Mouse (Mus musculus): ENCODE results near the gene Pdlim4.

Gene Pdlim4

DNA sequence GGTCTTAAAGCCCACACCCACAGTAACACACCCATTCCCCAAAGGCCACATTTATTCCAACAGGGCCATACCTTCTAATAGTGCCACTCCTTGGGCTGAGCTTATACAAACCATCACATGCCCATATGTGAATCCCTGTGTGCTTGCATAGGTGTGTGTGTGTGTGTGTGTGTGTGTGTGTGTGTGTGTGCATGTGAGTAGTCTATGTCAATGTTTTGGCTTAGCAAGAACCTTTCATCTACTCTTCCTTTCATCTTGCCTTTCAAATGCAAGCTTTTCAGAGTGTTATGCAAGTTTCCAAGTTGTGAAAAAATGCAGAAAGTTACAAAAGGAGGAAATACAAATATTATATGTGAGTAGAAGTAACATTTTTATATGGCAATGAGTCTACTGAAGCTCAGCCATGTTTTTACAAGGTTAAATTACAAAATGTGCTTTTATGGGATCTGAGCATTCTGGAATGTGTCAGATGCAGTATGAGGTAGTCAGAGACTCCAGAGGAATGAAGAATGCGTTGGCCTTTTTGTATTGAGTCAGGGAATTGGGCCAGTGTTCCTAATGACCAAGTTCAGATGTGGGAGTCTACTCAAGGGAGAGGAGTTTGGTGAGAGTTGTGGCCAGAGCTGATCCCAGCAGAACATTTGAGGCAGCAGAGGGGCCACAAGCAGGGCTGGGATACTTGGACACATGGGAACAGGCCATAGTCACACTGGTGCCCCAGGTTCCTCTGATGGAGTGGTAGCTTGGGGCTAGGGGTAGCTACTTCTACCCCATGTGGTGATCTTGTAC lies 21.5 kb upstream of the Pdlim4 start:
- peak; percentile 91 for DNase-seq

DNA sequence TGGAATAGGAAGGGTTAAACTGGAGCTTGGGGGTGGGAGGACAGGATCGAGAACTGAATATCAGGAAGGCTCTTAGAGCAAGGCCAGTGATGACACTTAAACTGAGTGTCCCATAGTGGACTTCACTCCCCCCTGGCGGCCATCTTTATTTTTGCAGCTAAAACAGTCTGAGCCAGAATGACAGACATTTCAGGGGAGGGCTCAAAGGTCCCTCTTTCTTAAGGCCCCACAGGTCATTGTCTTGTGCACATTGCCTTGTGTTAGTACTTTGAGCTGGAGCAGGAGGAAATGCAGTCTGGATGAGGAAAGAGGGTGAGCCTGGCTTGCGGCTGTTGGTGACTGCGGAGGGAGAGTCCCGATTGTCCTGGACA lies 20.1 kb upstream of the Pdlim4 start:
- peak; percentile 95 for DNase-seq

DNA sequence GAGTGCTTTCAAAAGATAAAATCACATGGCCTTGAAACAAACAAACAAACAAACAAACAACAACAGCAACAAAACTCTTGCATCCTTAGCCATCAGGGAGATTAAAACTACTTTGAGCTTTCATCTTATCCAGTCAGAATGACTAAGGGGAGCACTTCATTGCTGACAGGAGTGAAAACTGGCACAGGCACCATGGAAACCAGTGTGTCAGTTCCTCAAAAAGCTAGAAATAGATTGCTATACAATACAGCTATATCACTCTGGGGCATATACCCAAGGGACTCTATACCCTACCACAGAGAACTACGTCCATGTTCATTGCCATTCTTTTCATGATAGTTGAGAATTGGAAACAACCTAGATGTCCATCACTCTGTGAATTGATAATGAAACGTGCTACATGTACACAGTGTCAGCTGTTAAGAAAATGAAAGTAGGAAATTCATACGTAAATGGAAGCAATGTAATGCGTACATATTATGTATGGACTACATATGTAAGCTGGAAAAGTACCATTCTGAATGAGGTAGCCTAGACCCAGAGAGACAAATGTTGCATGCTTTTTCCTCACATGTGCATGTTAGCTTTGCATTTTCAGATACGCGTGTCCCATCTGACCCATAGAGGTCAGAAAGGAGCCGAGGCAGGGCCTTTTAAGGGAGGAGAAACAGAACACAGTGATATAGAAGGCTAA lies 19.6 kb upstream of the Pdlim4 start:
- peak; percentile 55 for DNase-seq

DNA sequence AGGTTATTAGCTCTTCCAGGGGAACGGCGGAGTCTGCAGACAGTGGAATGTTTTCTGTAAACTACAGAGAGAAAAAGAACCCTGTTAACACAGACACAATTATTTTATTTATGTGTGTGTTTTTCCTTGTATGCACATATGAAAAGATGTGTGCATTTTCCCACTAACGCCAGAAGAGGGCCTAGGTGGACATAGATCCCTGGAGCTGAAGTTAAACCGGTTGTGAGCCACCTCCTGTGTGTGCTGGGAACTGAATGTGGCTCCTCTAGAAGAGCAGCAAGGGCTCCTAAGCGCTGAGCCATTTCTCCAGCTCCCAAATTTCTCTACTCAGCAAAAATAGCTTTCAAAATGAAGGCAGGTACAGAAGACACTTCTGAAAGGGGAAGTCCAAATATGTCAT lies 17.0 kb upstream of the Pdlim4 start:
- peak; percentile 30 for DNase-seq

DNA sequence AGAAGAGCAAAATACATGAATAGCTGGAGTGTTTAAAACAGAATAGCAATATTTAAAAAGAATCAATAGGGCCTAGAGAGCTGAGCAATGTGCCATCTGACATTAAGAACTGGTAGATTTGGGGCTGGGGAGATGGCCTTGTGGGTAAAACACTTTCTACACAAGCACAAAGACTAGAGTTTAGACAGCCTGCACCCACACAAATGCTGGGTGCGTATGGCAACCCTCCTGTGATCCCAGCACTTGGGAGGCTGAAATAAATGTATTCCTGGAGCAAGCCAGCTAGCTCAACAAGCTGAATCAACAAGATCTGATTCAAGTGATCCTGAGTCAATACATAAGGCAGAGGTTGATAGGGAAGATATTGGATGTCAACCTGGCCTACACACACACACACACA lies 16.2 kb upstream of the Pdlim4 start:
- peak; percentile 27 for DNase-seq

DNA sequence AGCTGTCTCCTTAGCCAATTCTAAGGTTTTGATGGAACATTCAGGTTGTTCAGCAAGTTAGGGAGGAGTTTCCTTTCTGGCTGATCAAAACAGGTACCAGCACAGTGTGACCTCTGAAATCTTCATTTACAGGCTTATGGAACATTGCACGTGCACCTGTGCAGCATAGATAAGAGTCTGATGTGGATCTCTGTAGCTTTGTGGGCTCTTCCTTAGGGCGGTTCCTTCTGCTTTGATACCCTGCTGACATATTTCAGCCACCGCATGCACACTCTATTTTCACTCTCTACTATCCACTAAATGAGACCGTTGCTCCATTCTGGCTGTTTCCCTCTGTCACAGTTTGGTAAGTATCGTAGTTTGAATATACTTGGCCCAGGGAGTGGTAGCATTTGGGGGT lies 13.9 kb upstream of the Pdlim4 start:
- peak; percentile 85 for DNase-seq

DNA sequence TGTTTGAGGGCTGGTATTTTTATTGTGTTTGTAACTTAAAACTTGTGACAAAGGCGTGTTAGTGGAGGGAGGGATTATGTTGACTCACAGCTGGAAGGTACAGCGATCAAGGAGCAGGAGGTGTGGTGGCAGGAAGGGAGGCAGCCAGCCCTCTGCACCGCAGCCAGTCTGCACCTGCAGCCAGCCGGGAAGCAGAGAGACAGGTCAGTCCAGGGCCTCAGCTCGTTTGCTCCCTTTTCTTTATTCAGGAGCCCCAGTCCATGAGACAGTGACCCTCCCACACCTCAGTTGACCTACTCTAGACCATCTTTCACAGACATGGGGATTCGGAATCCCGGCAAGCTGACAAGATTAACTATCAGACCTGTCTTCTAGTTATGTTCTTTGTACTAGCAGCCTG lies 11.6 kb upstream of the Pdlim4 start:
- DNase-seq = peak; percentile 60

DNA sequence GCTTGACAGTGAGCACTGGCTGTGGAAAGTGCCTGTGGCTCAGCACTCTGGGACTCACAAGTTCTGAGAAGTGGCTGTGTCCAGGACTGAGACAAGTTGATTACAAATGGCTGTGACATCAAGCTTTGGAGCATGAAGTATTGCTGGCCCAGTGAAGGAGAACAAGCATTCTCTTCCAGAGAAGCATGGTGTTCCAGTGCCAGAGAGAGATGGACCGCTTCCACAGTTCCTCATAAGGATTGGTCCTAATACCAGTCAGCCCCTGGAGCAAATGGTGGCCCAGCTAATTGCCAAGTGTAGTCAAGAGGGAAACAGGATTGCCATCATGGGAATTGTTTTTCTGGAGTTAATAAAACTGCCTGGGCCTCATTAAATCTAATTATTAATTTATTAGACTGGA lies 7.3 kb upstream of the Pdlim4 start:
- peak; percentile 90 for DNase-seq

DNA sequence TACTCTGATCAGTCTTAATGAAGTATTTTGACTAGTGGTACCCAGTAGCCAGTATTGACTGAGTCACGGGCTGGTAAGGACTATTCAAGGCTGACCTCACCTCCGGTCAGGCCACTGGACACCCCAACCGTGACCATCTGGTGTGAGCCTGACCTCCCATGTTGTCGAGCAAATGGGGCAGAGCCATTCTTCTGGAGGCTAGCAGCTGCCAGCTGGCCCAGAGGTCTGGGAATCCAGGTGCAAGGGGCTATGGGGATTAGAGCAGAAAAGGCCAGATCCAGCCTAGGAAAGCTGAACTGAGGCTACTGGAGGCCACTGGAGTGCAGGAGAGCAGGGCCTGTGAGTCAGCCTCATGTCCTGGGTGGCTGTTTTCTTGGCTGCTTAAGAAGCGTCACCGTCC lies 6.5 kb upstream of the Pdlim4 start:
- DNase-seq = peak; percentile 88

DNA sequence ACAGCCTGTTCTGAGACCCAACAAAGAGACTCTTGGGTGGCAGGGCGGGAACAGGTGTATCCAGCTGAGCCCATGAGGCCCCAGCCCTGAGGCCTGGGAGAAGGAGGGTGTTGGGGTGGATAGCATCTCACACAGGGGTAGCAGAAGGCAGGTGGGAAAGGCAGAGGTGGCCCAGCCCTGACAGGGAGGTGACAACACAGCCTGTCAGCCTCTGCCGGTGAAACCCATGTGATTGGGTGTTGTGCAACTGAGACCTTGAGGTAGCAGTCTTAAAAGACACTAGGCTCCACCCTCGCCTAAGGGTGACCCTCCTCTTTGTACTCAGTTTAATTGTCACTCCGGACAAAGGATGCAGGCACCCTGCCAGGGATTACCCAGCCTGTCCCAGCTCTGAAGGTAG lies 4.5 kb upstream of the Pdlim4 start:
- DNase-seq = peak; percentile 91

DNA sequence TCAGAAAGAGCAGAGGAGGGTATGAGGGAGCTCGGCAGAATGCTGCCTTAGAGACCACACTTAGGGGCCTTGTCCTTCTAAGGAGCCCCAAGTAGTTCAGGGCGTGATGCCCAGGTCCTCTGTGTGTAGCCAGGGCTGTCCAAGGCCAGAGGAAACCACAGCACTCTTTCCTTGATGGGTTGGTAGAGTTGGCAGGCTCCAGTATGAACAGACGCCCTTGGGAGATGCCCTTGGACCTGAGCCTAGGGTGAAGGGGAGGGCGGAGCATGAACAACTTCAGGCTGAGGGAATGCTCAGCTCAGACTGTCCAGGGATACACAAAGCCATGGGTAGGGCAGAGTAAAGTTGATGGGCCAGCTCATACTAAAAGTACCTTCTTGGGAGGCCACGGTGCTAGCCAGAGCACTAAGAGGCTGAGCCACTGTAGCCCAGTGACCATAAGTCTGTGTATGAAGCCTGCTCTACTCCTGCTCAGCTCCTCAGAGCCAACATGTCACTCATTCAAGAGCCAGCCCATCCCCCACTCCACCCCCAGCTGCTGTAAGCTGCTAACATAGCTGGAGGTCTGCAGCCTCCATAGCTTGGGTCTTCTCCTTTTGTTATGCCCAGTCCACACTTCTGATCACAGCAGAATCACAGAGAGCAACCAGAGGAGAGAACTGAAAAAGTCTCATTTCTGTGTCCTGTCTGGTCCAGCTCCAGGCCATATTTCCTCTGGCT lies 3.1 kb upstream of the Pdlim4 start:
- peak; percentile 97 for DNase-seq

DNA sequence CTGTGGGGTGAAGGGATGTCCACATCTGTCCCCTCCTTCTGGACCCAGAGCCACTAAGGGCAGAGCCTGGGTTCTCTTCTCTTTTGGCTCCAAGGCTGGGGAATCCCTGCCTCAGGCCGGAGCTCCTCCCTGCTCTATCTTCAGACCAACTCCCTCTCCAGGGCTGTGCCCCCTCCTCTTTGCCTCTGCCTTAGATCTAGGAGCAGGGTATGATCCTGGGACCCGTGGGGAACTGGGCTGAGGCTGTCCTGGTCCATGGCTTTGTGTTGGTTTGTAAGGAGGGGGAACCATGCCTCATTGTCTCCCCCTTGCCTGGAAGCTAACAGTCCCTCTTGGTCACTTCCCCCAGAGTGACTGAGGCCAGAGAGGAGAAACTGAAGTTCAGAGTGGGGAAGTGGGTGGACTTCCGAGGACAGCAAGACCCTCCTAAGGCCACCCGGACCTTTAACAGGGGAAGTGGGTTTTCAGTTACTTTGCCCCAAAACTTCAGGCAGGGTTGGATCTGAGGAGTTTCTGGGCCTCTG lies 756 bp downstream of the Pdlim4 start:
- DNase-seq = peak; percentile 90

DNA sequence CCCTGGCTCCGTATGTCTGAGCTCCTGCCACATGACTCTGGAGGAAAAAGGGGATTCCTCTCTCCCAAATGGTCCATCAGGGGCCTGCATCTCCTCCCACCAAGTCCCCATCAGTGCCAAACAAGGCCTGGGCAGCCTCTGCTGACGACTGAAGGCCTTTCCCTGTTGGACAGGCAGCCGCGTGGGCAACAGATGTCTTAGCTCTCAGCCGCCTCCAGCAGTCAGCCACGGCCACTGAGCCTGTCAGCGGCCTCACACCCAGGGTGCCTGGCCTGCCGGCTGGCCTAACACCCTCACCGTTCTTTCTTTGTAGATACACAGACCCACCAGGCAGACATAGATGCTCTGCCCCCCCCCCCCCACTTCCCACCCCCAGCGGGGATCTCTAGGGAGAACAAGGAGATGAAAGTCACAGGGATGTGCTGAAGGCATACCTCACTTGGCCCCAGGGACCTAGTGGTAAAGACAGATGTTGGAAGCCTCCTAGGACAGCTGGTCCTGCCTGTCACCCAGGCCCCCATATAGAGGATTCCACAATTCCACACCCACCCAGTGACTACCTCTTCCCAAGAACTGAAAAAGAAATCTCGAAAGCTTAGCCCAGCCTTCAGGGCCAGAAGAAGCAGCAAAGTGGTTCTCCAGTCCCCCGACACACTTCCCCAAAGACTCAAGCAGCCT lies 1.4 kb downstream of the Pdlim4 start:
- peak; percentile 96 for DNase-seq

DNA sequence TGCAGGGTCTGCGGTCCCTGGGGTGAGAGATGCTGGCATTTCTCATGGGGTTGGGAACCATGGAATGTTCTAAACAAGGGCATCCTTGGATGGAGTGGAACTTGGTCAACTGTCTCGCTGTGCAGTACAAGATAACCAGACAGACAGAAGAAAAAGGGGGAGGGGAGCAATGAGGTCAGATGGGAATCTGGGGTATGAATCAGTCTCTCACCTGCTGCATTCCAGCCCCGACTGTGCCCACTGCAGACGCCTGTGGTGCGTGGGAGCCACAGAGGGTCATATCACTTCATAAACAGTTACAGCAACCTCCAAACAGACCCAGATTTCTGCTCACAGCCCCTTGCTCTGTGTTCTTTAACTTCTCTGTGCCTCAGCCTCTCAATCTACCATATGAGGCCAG lies 2.4 kb downstream of the Pdlim4 start:
- DNase-seq = no peak

DNA sequence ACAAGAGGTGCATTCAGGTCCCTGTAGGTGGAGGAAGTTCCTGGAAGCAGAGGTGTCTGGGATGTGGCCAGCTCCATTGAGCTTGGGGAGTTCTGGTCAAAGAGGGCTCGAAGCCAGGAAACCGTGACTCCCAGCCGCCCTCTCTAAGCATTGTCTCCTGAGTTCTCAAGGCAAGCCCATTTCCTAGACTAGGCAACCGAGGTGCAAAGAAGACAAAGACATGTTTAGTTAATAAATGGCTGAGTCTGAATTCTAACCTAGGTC lies 3.0 kb downstream of the Pdlim4 start:
- no peak for DNase-seq

DNA sequence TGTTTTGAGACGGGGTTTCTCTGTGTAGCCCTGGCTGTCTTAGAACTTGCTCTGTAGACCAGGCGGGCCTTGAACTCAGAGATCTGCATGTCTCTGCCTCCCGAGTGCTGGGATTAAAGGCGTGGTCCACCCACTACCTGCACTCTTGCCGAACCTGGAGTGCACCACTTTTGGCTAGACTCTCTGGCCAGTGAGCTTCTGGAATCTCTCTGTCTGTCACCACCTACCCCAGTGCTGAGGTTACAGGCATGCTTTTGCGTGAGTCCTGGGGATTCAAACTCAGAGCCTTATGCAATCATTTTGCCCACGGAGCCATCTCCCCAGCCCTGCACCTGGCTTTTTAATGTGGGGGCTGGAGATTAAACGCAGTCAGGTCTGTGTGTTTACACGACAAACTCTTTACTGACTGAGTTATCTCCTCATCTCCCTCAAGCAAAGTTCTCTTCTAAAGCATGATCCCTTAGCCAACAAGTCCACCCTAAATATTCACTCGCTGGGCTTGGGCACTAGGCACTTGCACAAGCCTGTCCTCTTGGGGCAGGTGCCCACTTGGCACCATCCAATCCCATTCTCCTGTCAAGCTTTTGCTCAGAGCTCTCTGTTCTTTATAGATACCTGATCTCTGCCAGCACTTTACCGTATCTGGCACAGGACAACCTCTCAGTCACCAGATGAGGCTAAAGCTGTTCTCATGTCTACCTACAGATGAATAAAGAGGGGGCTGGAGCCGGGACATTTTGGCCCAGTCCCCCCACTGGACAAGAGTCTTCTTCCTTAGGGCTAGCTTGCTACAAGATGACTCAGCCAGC lies 3.5 kb downstream of the Pdlim4 start:
- DNase-seq = peak; percentile 94

DNA sequence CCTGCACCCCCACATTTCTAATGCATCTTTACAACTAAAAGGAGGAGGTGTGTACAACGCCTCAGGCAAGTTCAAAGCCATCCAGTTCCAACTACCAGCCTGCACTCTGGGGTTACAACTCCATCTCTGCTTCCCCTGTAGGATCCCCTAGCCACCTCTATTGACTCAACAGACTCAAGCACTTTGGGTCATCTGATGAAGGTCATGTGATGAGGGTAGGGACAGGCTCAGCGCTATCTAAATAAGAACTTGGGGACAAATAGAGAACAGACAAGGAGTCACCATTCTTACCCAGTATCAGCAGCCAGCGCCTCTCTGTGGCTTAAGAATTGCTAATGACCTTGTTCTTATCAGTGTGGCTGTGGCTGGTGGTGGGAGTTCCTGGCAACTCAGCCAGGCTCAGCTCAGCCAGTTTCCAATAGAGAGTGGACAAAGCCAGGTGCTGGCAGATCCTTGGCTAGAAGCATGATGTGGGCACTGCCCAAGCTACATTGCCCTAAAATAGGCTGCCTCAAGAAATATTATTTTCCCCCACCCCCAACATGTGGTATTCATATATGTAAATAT lies 4.3 kb downstream of the Pdlim4 start:
- peak; percentile 98 for DNase-seq

DNA sequence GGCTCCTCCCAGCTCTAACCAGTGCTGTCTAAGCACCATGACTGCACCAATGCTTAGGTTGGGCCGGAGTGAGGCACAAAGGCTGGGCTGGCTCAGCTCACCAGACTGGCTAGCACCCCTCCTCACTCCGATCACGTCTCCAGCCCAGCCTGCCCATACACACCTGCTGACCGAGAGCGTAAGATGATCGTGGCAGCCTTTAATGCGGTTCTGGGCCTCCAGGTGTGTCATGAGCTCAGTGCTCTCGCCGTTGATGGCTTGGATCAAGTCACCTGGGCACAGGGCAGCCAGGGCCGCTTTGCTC lies 5.4 kb downstream of the Pdlim4 start:
- DNase-seq = no peak

DNA sequence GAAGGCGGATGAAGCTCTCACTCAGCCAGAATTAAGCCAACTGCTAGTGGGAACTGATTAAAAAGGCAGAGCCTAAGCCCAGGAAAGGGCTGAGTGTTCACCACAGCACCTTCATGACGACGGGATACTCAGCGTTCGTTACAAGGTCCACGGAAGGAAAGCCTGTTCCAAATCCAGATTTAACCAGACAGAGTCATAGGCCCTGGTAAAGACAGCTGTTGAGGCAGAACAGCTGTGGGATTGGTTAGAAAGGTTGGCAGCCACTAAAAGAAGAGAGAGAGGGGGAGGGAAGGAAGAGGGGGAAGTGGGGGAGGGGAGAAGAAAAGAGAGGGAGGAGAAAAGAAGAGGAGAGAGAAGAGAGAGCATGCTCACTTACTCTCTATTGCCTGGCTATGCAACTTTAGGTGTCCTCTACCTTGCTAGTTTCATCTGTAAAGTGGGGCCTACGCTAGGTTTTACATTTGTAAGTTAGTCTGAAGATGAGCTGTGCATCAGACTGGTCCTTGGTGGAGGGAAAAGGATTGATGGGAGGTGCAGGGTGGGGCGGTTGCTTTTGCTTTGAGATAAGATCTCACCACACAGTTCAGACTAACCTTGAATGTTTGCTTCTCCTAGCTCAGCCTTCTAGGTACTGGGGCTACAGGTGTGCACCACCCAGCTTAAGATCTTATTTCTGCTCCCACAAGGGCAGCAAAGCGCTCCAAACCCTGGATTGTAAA lies 5.9 kb downstream of the Pdlim4 start:
- DNase-seq = no peak

DNA sequence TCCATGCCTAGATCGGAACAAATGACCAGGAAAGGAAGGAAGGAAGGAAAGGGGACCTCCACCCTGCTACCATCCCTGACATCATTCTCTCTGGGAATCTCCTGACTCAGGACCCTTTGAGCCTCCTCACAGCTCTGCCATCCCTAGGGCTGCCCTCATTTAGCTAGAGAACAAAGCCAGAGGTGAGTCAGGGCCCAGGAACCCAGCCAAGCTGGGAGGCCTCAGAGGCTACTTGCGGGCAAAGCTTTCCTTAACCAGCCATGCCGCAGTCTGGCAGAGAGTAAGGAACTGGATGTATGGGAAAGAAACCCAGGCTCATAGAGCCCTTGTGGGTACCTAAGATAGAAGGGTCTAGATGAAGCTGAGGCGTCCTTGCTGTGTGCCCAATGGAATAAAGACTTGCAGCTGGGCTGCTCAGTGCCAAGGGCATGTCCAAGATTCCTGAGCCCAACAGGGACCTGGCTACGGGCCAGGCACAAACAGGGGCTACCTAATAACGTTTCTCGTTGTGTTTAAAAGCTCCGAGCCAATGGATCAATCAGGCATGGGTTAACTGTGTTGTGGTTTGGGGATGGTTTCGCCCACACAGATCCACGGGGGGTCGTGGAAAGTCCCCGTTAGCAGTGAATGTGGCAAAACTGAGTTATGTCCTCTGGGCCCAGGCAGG lies 6.6 kb downstream of the Pdlim4 start:
- DNase-seq = peak; percentile 96

DNA sequence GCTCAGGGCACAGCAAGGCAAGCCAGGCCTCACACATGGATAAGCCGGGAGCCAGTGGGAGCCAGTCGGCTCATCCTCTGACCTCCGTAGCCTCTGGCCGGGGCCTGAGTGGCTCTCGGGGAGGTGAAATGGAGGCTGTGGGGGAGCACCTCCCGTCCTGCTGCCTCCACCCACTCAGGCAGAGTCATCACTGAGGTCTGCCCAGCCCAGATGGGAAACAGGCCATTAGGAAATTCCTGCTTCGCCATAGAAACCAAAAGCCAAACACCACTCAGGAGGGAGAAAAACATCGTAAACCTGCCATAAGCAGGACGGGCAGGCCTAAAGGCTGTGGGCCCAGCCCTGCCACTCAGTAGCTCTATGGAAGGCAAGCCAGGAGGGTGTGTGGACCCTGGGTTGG lies 8.5 kb downstream of the Pdlim4 start:
- DNase-seq = peak; percentile 98
